Mouse (Mus musculus): ENCODE measurements around the gene Vps13c.

Vps13c gene

GRCm38 (mm10) chr9:68020776-68021365 lies 180.7 kb downstream of the Vps13c start:
- DNase-seq (ENCODE audit: low spot score in 2 of 2), result no peak

- DNase-seq (ENCODE audit: low spot score in 2 of 2), result no peak
Observed at GRCm38 (mm10) chr9:68022311-68023043, 182.3 kb downstream of the Vps13c start.

- no peak for DNase-seq (ENCODE audit: low spot score in 2 of 2)
Observed at GRCm38 (mm10) chr9:68028631-68029030, 188.4 kb downstream of the Vps13c start.

GRCm38 (mm10) chr9:68033771-68034170 lies 193.6 kb downstream of the Vps13c start:
- DNase-seq (ENCODE audit: low spot score in 2 of 2), result no peak
